Mouse (Mus musculus): Measurements from ENCODE around the gene Mvk.

The Mvk gene

DNA sequence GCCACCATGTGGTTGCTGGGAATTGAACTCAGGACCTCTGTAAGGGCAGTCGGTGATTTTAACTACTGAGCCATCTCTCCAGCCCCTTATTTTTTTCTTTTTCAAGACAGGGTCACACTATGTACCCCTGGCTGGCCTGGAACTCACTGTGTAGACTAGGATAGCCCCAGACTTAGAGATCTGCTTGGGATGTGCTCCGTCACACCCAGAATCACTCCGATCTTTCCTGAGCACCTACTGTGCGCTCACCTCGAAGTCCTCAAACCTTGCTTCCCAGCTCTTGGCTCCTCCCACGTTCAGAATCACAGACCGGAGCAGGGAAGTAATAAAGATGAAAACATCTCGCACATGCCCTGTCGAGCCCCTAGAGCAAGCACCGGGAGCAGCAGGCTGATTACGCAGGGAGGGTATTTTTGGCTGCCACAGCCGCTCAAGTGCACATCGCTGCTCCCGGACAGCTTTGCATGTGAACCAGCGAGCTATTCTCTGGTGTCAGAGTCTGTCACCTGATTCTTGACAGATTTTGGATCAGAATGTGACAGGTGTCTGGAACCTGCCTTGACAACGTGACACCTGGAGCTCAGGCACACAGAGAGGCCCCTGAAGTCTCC is 13.0 kb downstream of the Mvk start:
- DNase-seq (ENCODE audit: low spot score in 2 of 2), result no peak

DNA sequence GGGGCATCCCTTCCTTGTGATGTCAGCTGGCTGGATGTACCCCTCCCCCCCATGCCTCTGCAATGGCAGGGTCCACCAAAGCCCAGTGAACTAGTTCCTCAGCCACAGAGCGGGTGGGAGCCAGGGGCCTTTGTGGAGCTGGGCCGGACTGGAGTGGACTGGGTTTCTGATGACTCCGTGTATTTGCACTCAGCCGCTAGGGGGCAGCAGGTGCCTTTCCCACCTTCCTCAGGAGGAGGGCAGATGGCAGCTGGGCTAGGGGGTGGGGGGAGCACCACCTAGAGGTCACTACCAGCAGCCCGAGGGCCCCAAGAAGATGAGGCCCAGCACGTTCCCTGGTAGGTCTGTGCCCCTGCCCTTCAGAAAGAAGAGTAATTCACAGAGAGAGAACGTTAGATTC is 17.2 kb downstream of the Mvk start:
- DNase-seq (ENCODE audit: low spot score in 2 of 2), result peak; percentile 64 to 78

DNA sequence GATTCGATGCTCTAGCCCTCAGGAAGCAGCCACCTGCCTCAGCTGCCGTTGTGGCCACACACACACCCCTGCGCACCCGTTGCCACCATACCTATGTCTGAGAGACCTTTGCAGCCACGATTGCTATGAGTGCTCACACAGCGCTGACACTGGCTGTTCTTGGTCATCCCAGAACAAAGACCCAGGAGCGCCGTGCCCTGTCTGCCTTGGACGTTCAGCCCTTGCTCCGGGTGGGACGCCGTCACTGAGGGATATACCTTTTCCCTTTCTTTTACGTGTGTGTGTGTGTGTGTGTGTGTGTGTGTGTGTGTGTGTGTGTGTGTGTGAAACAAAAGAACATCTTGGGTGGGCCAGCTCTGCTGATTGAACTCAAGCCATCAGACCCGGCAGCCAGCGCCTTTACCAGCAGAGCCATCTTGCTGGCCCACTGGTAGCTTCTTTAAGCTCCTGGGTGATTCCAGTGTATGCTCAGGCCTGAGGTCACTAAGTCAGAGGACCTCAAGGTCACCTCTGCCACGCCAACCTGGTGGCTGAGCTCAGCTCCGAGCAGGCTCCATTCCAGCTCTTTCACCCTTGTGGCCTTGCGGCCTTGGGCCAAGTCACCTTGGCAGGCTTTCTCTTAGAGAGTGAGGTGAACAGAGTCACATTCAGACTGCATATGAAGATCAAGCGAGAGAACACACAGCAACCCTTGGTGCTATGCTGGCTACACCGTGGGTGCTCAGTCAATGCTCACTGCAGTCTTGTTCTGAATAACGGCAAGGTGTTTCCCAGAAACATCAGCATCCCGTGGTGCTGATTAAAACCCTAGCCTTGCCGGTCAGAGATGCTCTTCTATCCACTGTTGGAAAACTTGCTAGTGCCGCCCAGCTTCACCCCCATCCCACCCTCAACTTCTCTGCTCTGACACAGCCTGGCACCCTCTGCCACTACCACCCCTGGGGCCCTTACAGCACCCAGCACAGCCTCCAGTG is 18.3 kb downstream of the Mvk start:
- no peak for DNase-seq (ENCODE audit: low spot score in 2 of 2)

DNA sequence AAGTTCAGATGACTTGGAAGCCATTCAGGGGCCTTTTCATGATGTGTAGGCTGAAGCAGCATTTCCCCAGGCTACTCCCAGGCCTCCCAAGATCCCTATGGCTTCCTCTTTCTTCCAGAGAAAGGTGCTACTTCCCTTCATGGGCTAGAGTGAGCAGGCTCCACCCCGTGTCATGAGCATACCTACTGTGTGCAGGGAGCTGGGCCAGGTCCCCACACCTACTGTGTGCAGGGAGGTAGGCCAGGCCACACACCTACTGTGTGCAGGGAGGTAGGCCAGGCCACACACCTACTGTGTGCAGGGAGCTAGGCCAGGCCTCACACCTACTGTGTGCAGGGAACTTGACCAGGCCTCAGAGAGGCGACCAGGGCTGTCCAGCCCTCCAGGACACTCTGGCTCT is 20.5 kb downstream of the Mvk start:
- no peak for DNase-seq (ENCODE audit: low spot score in 2 of 2)

DNA sequence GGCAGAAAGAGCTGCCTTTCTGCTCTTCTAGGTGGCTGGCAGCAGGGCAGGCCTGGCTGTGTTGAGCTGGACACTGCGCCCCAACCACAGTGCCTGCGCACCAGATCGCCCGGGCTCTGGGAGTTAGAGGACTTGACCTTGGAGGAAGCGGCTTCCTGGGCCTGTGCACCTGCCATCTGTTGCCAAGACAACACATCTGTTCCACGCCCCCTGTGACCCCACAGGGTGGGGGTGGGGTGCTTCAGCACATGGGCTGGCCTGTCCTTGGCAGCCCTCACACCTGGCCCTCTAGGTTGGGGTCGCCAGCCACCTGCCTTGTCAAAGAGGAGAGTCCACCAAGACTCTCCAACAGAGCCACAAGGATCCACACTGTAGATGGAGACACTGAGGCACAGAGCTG is 21.6 kb downstream of the Mvk start:
- DNase-seq (ENCODE audit: low spot score in 2 of 2), result no peak

DNA sequence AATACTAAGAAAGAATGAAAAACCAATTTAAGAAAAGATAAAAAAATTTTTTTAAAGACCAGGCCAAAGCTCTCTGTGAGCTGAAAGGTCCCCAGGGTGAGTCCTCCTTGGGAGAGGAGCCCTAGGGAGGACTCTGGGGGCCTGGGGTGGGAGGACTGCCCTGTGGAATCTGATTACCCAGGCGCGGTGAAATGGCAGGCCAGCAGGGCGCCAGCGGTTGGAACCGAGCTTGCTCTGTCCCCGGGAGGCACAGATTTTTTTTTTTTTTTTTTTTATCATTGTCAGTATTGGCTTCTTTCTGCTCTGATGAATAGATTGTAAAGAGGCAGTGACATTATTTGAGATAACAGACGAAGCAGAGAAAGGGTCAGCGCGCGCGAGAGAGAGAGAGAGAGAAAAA is 22.9 kb downstream of the Mvk start:
- DNase-seq (ENCODE audit: low spot score in 2 of 2), result no peak

DNA sequence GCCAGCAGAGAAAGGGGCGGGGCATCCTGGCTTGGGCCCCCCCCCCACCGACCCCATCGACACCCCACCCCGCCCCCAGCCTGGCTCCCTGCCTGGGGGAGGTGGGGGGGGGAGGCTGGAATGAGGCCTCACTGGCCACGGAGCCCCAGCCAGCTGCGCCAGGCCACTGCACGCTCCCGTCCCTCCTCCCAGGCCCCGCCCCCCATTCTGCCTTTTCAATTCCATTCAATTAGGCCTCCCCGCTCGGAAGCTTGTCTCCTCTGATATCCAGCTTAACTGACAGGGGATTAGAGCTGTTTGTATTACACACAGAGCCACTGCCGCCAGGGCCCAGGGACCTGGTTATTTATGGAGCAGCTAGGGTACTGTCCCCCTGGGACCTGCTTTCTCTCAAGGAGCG is 23.4 kb downstream of the Mvk start:
- DNase-seq (ENCODE audit: low spot score in 2 of 2), result no peak

DNA sequence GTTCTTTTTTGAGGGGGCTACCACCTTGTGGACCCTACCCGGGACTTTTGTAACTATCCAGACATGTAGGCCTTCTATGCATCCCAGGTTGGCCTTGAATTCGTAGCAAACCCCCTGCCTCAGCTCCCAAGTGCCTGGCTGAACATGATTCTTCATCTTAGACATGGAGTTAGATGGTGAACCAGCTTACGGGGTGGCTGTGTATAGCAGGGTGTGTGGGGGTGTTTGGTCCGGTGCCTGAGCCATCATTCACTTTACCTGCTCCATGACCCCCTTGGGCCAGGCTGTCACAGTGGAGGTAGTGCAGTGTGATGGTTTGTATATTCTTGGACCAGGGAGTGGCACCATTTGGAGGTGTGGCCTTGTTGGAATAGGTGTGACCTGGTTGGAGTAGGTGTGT is 23.9 kb downstream of the Mvk start:
- no peak for DNase-seq (ENCODE audit: low spot score in 2 of 2)

DNA sequence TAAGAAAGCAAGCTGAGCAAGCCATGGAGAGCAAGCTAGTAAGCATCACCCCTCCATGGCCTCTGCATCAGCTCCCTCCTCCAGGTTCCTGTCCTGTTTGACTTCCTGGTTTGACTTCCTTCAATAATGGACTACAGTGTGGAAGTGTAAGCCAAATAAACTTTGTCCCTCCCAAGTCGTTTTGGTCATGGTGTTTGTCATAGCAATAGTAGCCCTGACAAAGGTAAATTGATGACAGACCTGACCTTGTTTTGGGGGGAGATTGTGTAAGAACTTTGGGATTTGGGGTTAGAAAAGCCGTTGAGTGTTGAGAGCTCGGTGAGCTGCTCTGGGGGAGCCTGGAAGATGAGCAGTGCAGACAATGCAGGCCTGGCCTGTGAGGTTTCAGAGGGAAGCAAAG is 26.3 kb downstream of the Mvk start:
- no peak for DNase-seq (ENCODE audit: low spot score in 2 of 2)

DNA sequence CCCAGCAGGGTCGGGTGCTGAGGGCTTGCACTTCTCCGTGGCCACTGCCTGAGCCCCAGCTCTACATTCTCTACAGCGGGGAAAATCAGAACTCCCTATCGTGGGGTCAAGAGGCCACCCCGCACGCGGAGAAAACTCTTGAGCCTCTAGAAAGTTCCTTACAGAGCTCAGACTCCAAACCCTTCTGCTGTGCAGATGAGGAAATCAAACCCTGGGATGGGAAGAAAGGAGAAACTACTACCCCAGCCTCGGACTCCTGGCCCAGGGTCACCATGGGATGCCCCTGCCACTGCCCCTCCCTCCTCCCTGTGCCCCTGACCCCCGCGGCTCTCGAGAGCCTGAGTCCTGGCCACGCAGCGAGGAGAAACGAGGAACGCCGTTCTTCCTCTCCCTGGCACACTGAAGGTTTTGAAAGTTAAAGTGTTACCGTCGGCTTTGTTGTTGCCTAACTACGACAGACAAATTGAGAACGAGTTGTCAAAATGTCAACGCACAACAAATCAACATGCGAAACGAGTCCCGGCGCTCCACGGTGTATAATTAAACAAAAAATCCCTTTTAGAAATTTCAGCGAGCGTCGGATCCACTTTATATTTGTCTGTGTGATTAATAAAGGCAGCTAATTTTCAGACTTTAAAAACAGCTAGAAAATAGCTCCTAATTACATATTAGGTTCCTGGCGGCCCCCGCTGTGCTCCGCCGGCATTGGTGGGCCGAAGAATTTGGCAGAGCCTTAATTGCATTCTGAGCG is 30.8 kb downstream of the Mvk start:
- DNase-seq (ENCODE audit: low spot score in 2 of 2), result no peak

DNA sequence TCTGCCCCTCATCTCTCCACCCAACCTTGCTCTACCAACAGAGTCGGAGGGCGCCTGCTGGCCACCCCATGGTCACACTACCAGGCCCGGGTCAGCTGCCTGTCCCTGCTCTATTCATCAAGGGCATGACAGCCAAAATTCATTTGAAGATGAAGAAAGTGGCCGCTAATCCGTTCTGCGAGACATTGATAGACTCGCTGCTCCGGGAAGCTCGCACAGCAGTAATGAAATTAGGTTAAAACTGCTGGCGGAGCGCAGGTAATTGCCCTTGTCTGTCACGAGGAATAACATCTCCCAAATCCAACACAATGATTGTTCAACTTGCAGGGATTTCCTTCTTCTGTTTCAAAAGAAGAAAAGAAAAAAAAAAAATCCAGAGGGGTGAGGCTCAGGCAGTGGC is 34.2 kb downstream of the Mvk start:
- no peak for DNase-seq (ENCODE audit: low spot score in 2 of 2)

DNA sequence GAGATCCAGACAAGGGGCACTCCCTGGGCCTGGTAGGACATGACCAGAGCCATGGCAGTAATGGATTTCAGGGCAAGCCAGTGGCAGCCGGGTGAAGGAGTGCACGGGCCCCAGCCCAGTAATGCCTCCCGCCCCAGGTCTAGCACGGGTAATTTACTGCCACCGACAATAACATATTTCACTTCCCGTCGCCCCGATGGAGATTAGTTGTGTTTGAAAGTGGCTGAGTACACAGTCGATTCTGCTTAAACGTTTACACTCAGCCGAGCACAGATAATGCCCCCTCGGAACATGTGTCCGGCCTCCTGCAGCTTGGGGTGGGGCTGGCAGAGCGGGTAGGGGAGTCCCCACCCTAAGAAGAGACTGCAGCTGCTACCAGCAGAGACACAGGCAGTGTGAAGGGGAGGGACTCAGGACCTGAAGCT is 38.5 kb downstream of the Mvk start:
- DNase-seq (ENCODE audit: low spot score in 2 of 2), result peak in 1 of 2 experiments; percentile 27

DNA sequence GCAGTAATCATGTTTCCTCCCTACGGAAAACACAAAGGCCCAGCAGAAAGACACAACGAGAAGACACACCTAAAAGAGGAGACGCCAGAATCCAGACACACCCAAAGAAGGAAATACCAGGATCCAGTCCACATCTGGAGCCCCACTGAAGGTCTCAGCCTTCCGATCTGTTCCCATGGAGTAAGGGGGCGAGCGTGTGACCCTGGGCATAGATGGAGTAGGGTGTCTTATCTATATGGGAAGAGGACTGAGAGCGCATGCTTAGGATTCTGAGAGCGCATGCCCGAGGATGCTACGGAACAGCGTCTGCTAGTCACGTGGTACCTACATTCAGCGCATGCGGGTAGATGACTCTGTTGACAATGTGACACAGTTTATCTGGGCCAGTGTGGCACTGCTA is 41.6 kb downstream of the Mvk start:
- DNase-seq (ENCODE audit: low spot score in 2 of 2), result no peak

DNA sequence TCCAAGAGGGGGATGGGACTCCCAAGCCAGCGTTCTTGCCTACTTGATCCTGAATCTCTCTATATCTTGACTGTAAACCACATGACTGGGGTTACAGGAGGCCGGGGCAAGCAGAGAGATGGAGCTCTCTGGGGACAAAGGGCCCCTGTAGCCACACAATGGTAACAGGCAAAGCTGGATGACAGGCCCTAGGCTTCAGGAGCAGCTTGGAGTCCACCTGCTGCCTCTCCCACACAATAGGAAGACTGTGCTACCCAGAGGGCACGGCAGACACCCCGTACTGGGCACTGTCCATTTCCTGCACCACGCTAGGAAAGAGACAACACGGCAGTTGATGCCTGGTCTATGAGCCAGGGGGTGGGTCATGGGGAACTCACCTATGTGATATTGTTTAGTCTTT is 45.5 kb downstream of the Mvk start:
- no peak for DNase-seq (ENCODE audit: low spot score in 2 of 2)

DNA sequence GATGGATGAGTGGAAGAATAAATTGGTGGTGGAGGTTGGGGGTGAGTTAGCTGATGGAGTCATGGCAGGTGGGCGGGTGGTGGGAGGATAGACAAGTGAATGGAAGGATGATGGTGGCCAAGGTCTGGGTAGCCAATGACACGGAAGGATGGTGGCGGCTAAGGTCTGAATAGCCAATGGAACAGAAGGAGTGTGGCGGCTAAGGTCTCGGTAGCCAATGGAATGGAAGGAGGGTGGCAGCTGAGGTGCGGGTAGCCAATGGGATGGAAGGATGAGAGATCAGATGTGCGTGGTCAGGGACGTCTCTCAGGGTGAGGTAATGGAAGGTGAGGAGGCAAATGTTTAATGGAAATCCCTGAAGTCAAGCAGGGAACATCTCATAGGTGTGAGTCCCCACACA is 46.2 kb downstream of the Mvk start:
- DNase-seq (ENCODE audit: low spot score in 2 of 2), result no peak

DNA sequence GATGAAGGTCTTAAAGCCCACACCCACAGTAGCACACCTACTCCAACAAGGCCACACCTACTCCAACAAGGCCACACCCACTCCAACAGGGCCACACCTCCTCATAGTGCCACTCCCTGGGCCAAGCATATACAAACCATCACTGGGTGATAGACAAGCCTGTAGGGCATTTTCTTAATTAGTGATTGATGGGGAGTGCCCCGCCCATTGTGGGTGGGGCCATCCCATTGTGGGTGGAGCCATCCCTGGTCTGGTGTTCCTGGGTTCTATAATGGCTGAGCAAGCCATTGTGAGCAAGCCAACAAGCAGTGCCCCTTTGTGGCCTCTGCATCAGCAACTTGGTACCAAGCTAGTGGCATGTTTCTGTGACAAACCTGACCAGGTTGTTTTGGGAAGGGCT is 50.7 kb downstream of the Mvk start:
- no peak for DNase-seq (ENCODE audit: low spot score in 2 of 2)

DNA sequence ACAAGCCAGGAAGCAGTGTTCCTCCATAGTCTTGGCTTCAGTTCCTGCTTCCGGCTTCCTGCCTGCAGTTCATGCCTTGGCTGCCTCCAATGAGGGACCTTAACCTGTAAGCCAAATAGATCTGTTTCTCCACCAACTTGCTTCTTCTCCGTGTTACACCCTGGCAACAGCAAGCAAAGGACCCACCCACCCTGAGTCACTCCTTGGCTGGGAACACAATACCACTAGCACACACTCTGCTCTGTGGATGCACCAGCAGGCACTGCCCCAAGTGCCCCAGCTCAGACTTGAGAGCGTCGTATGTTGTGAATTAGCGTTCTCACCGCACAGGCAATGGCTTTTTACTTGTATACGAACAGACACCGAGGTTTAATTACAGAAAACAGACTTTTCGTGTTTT is 57.2 kb downstream of the Mvk start:
- no peak for DNase-seq (ENCODE audit: low spot score in 2 of 2)

DNA sequence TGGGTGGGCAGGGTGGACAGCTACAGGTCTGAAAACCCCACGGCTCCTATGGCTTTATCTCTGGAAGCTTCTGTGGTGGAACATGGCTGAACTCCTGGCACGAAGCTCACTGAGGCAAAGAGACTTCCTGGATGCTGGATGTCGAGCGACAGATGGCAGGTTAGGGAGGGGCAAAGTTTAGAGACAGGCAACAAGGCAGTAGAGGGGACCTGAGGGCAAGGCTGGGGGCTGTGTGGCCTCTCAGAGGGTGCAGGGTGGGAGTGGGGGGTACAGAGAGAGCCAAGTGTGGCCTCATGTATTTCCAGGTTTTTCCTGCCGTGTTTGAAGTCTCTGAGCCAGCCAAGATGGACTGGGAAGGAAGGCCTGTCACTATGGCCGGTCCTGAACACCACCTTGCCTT is 60.8 kb downstream of the Mvk start:
- DNase-seq (ENCODE audit: low spot score in 2 of 2), result no peak

DNA sequence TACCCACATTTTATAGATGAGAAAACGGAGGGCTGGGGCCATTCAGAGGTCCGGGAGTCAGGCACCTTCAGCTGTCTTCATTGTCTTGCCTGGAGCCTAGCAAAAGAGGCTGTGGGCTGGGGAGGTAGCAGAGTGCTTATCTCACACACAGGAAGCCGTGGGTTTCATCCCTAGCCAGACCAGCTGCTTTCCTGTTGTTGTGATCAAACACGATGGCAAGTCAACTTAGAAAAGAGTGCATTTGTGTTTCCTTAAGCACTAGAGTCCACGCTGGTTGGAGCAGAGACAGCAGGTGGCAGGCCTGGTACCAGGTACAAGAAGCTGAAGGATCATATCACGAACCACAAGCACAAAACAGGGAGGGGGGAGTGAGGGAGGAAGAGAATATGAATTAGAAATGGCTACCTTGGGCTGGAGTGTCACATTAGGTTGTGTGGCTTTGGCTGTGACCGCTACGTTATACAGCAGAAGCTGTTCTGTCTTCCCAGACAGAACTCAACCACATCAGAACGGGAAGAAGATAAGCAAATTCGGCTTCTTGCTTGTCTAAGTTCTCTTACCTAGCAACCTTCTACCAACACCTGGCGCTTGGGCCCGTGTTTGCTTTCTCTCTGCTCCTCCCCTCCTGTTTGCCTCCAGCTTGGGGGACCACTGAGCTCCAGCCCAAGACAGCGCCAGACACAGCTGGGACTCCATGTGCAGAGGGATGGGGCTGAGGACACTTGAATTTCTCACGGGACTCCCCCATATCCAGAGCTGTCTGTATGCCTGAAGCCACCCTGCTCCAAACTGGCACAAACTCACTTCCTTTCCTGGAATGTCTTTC is 61.4 kb downstream of the Mvk start:
- no peak for DNase-seq (ENCODE audit: low spot score in 2 of 2)

DNA sequence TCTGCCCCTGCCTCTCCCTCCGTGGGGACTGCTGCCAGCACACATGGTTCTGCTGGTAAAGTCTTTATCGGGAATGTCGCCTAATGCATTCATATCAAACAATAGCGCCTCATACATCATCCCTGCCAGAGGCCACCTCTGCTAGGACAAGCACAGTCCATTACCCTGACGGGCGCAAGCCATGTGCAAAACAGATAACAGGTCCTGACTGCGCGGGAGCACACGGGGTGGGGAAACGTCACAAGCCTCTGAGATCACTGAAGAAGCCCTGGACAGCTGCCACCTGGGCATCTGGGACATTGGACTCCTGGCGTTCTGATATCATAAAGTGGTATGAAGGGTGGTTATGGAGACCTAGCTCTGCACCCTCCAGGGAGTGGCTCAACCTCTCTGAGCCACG is 63.3 kb downstream of the Mvk start:
- no peak for DNase-seq (ENCODE audit: low spot score in 2 of 2)

DNA sequence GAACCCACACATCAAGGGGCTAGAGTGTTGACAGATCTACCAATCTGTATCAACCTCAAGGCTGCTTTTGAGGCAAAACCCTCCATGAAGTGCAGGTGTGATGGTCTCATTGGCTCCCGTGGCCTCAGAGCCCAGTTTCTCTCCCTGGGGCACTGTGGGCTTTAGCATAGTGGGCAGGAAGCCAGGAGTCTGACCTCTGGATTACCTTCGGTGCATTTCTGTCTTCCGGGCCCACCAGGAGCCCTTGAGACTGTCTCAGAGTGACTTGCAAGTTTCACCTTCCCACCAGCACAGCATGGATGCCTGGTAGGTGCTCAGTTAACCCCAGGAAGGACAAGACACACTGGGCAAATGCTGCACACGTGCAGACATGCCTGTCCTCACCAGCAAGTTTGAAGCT is 63.9 kb downstream of the Mvk start:
- DNase-seq (ENCODE audit: low spot score in 2 of 2), result no peak

DNA sequence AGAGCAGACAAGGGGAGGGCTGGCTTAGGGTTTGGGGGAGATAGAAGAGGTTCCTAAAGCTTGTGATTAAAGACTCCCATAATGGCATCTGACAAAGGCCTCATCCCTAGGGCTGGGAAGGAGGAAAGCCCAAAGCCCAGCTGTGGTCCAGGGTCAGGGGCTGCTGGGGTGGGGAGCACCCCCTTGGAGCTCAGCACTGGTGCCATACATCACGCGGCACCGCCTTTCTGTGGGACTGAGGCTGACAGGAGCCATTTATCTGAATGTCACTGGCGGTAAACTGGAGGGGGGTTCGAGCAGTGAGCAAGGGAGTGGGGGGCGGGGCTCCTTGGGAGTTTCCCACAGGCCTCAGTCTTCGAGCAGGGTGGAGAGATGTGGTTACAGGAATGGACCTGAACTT is 65.4 kb downstream of the Mvk start:
- DNase-seq (ENCODE audit: low spot score in 2 of 2), result no peak
